Mouse (Mus musculus) gastrocnemius, adult 2 months (tissue): ENCODE data around the gene Cpeb3. TPM values are rescaled to one million over a fixed set of nuclear protein-coding genes. Genes with fewer than 3 reads are reported as not detected.
A peak's percentile ranks its signal among the peaks of the same experiment; 100 is the strongest.

Experiments used
- DNase-seq: peaks from one replicate; pipeline ENCODE4 v3.0.0; 2022
- H3K27ac ChIP-seq: fragments of 200-600 bp; 2 replicates; pipeline ENCODE4 v1.8.1; 2022; ENCODE audit warnings: mild to moderate bottlenecking
- H3K4me3 ChIP-seq: fragments of 200-600 bp; 2 replicates; pipeline ENCODE4 v1.8.1; 2022; ENCODE audit warnings: mild to moderate bottlenecking, moderate library complexity
- CTCF ChIP-seq: fragments of 200-600 bp; IDR thresholded peaks from 2 replicates; pipeline ENCODE4 v1.8.1; 2022; ENCODE audit warnings: antibody characterized with exemption, mild to moderate bottlenecking, moderate library complexity
- intact Hi-C: fragments of 180-260 bp; cut with DNase I; formaldehyde crosslinking; loops from one replicate; pipeline ENCODE4 v1.15.1; 2025
- total RNA-seq, 2 experiments: library from RNA; stranded (reverse); gene quantifications; 2 replicates each; pipeline ENCODE4 v1.2.3; 2021

Cpeb3 gene
- total RNA-seq, 2 experiments from 2014 or later = 56.0 to 64.8 TPM

DNA sequence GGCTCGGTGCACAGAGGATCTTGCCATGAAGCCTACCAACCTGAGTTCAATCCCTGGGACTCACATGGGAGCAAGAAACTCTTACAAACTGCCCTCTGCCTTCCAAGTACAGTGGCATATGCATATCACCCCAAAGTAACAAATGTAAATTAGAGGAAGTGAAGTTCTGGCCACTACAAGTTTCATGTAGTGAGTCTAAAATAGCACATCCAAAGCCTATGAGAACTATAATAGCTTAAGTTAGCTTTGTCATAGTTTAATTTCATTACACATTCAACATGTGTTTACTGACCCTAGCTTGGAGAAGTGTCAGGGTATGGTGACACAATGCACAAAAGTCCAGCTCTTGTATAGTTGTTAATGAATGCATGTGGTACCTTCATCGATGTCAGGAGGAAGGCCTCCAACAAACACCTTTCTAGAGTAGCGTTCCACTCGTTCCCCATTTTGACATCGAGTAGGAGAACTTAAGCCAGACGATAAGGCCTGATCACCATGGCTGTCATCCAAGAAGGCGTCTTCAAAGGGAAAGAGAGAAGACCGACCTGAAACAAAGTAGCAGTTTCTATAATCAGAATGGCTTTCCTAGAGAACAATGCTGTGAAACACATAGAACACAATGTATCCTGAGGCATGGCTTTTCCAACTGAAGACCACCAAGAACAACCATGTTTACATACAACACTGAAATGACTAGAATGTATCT lies 120.2 kb downstream of the Cpeb3 start:
- TF ChIP-seq CTCF = no peak
- no peak overlapping the region for H3K4me3 ChIP-seq
- no peak for DNase-seq
- intact Hi-C loops = loop anchor here (5.0 kb wide), 1 partner anchor 44 kb away; no protein-coding TSS in a partner anchor
- no peak overlapping the region for H3K27ac ChIP-seq

DNA sequence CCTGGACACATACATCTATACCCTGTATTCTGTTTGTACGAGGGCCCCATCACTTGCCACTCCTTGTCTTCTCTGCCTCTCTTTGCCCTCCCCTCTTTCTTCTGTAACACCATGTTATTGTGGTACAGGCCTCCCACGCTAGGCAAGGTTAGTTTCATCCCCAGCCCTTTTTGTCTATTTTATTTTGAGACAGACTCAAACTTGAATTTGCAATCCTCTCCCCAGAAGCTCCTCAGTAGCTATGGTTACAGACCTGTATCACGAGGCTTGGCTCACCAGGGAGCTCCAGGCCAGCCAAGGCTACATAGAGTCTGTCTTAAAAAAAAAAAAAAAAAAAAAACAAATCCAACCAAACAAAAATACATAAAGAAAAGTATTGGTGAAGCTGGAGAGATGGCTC lies 123.9 kb downstream of the Cpeb3 start:
- H3K27ac ChIP-seq = no peak overlapping the region
- intact Hi-C loops = loop anchor here (5.0 kb wide), 1 partner anchor 33 kb away; no protein-coding TSS in a partner anchor
- DNase-seq = no peak
- no peak overlapping the region for H3K4me3 ChIP-seq
- no peak for TF ChIP-seq CTCF

DNA sequence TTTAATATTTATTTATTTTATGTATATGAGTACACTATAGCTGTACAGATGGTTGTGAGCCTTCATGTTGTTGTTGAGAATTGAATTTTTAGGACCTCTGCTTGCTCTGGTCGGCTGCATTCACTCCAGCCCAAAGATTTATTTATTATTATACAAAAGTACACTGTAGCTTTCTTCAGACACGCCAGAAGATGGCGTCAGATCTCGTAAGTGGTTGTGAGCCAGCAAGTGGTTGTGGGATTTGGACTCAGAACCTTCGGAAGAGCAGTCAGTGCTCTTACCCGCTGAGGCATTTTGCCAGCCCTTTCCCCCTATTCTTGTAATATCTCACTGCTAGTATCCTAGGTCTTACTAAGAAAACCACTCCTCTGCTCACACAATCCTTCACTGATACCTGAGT lies 126.9 kb downstream of the Cpeb3 start:
- TF ChIP-seq CTCF = peak; percentile 33; the same call in 1 of the 2 replicates
- Histone ChIP-seq H3K4me3 (no peak overlapping the region), H3K27ac (no peak overlapping the region)
- DNase-seq = no peak
- intact Hi-C loops = loop anchor here (5.0 kb wide), 1 partner anchor 36 kb away; no protein-coding TSS in a partner anchor

DNA sequence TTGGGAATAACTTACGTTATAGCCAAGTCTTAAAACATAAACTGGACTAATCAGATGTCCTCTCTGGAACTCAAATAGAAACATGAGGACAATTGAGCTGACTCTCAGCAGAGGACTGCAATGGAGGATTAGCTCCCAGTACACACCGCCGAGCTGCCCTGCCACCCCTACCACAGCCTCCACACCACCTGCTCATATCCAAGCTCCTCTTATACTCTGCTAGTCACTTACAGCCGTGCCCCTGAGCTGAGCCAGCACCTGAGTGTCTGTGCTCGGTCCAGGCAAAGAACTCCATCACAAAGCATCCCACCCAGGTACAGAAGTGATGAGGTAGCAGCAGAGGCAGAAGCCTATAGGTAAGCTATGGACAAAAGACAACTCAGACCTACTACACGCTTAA lies 129.2 kb downstream of the Cpeb3 start:
- DNase-seq = no peak
- no peak for TF ChIP-seq CTCF
- no peak overlapping the region for H3K4me3 ChIP-seq
- intact Hi-C loops = loop anchor here (5.0 kb wide), 1 partner anchor 128 kb away; the partner anchor contains the start of genes Cpeb3 and March5
- peak overlapping the region; percentile 94 for H3K27ac ChIP-seq

DNA sequence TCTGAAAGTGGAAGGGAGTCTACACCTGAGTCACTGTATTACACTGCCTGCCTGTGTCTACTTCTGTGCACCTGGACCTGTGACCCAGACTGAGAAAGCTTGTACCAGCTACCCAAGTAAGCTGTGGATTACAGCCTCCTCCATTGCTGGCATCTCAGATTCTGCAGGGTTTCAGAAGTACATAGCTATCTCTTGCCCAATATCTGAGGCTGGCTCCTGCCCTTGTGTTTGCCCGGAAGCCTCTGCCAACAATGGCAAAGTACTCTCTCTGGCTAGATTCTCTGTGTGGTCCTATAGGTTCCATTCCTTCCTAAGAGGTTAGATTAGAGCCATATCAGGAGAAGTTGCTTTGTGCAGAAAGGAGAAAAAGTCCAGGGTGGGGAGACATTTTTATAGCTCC lies 129.8 kb downstream of the Cpeb3 start:
- no peak for TF ChIP-seq CTCF
- Histone ChIP-seq H3K27ac (peak overlapping the region; percentile 94), H3K4me3 (peak overlapping the region; percentile 25)
- DNase-seq = peak; percentile 69
- intact Hi-C loops = loop anchor here (5.0 kb wide), 1 partner anchor 129 kb away; the partner anchor contains the start of genes Cpeb3 and March5

DNA sequence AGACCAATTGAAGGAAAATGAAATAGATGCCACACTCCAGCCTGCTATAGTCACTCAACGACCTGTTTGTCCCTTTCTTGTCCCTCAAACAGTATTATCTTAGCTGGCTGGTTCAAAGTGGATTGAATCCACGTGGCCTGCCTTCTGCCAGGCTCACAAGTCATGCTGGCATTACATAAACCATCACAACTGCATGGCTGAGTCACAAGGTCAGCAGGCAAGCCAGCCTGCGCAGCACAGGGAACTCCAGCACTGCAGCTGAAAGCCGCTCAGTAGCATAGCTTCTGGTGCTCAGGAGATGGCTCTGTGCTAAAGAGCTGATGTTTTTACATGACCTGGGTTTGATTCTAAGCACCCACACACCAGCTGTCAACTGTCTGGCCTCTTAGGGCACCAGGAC lies 130.3 kb downstream of the Cpeb3 start:
- TF ChIP-seq CTCF = no peak
- peak overlapping the region; percentile 94 for H3K27ac ChIP-seq
- peak; percentile 86 for DNase-seq
- H3K4me3 ChIP-seq = peak overlapping the region; percentile 25
- intact Hi-C loops = loop anchor here (5.0 kb wide), 1 partner anchor 129 kb away; the partner anchor contains the start of genes Cpeb3 and March5

DNA sequence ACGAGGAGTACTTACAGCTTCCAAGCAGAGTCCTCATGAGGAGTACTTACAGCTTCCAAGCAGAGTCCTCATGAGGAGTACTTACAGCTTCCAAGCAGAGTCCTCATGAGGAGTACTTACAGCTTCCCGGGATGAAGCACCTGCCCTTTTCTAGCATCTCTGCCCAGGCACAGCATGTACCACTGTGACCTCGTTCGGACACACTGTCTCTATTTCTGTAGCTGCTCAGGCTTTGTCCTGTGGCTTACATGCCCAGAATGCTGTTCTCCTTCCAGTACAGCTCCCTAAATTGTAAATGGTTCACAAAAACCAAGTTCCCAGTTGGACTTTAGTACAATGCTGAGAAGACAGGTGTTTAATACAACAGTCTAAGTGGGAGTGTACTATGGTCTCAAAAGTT lies 131.1 kb downstream of the Cpeb3 start:
- intact Hi-C loops = loop anchor here (2.0 to 5.0 kb wide), 2 partner anchors 100 to 130 kb away; partner anchors contain the start of genes Cpeb3 and March5
- H3K4me3 ChIP-seq = peak overlapping the region; percentile 53
- DNase-seq = peak; percentile 65
- H3K27ac ChIP-seq = peak overlapping the region; percentile 94

DNA sequence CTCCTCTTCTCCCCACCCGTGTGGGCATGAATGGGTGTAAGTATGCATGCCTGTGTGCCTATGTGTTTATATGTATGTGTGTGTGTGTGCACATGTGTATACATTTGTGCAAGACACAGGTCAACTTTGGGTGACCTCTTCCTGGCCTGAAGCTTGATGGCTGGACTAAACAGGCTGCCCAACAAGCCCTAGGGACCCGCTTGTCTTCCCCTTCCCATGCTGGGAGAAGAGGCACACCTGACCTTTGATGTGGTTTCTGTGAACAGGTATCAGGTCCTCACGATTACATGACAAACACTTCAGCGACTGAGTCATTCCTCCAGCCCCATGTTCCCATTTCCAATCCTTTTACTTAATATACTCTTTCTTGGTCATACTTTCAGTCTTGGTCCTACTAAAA lies 131.8 kb downstream of the Cpeb3 start:
- H3K4me3 ChIP-seq = peak overlapping the region; percentile 53
- intact Hi-C loops = loop anchor here (1.0 to 5.0 kb wide), 3 partner anchors 16 to 131 kb away; partner anchors contain the start of genes Cpeb3 and March5
- DNase-seq = no peak
- no peak for TF ChIP-seq CTCF
- H3K27ac ChIP-seq = peak overlapping the region; percentile 94

DNA sequence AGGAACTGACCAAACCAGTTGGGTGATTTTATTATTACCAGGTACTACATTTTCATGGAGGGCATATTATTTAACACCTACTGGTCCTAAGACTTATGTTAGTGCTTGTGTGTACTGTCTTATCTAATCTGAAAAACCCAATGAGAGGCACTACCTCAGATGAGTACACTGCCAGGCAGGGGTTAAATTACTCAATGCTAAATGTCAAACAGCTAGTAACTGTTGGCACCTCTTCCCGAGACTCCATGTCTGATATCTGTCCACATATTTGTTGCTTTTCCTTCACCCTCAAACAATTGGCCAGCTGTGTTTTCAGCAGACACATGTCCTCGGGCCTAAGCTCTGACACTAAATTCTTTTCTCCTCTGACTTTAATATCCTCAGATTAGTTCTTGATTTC lies 132.3 kb downstream of the Cpeb3 start:
- no peak for TF ChIP-seq CTCF
- Histone ChIP-seq H3K27ac (peak overlapping the region; percentile 94), H3K4me3 (peak overlapping the region; percentile 53)
- DNase-seq = no peak
- intact Hi-C loops = loop anchor here (1.0 to 5.0 kb wide), 3 partner anchors 16 to 131 kb away; partner anchors contain the start of genes Cpeb3 and March5

DNA sequence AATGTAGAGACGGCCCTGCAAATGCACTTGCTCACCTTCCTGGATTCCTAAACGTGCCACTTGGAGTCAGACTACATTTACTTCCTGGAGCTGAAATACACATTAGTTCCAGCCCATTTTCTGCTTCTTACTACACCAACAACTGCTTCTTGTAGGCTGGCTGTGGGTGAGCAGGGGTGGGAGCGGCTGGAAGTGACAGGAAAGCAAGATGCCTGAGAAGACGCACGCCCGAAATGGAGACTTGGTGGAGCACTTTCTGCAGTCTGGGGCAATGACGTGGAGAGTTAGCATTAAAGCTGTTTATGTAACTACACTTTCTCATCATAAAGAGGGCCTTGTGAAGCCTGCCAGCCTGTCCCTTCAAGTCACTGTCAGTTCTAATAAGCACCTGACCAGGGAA lies 132.7 kb downstream of the Cpeb3 start:
- DNase-seq = no peak
- intact Hi-C loops = loop anchor here (1.0 to 5.0 kb wide), 3 partner anchors 15 to 132 kb away; partner anchors contain the start of genes Cpeb3 and March5
- TF ChIP-seq CTCF = no peak
- Histone ChIP-seq H3K4me3 (peak overlapping the region; percentile 53), H3K27ac (peak overlapping the region; percentile 94)

DNA sequence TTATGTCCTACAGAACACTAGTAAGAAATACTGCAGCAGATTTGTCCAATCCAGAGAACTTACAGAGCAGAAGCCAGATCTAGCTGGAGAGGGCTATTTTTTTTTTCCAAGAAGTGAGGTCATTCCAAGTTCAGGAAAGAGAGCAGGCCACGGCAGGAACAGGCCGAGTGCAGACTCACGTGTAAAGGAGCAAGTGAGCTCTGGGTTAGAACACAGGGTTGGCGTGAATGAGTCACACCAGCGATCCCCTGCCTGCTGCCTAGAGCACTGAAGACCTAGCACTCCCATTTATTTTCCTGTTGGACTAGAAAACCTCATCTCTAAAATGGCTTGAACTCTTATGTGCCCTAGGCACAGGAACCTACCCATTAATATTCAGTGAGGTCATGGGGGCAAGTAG lies 133.7 kb downstream of the Cpeb3 start:
- DNase-seq = no peak
- Histone ChIP-seq H3K27ac (peak overlapping the region; percentile 94), H3K4me3 (no peak overlapping the region; the same call in 1 of the 2 replicates)
- TF ChIP-seq CTCF = no peak
- intact Hi-C loops = loop anchor here (5.0 kb wide), 1 partner anchor 133 kb away; the partner anchor contains the start of genes Cpeb3 and March5

DNA sequence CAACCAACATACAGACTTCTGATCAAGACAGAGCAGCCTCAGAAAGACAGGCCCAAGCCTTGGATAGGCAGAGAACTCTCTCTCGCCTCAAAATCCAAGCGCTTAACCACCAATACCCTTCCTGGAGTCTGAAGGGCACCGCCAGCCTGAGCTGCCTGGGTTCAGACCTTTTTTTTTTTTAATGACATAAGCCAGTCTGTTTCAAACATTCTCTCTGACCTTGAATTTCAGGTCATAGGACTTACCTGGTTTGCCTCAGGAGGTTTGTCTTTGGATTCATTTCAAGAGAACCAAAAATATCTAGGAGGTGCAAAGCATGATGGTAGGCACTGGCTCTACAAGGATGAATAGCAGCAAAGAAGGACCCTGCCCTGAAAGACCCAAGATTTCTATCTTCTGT lies 134.1 kb downstream of the Cpeb3 start:
- no peak for TF ChIP-seq CTCF
- intact Hi-C loops = no loop called here
- no peak overlapping the region for H3K4me3 ChIP-seq
- H3K27ac ChIP-seq = peak overlapping the region; percentile 94
- no peak for DNase-seq

DNA sequence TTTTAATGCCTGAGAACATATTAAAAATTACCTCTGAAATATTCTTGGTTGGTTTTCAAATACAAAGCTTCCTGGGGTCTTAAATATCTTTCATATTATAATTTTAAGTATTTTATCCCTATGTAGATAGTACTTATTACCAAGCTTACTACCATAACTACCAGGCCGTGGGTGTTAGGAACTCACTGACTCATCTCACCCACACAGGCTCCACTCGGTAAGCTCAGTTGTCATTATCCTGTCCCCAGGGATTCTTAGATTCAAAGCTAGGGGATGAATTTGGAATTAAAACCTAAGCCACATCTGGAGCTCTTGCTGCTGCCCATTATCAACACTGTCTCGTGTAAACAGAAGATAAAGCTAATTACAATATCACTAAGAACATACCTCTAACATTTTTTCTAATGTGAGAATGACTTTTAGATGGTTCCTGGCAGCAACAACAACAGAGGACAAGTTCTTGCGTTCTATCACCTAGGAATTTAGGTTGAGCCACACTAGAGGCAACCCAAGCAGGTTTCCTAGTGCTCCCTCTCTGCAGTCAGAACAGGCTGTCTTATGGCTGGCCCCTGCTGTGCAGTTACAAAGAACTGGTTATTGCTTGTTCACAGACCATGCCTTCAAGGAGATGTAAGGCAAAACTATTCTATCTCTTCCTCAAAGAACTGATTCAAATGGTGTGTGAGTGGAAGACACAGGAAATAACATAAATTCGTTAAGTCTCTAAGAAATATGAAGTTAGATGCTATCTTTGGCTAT lies 135.4 kb downstream of the Cpeb3 start:
- intact Hi-C loops = no loop called here
- no peak overlapping the region for H3K4me3 ChIP-seq
- DNase-seq = no peak
- peak overlapping the region; percentile 94 for H3K27ac ChIP-seq
- TF ChIP-seq CTCF = no peak
